Mouse (Mus musculus) CD8-positive naive resting alpha-beta T cell, adult 2 months (primary cell): ENCODE measurements around the gene Cd2.

Experiments used
- DNase-seq, 2 experiments: peaks; one replicate each; pipeline ENCODE4 v3.0.0; 2022; ENCODE audit warnings: low read depth in 2 of 2, low spot score in 2 of 2

Cd2 gene

DNA sequence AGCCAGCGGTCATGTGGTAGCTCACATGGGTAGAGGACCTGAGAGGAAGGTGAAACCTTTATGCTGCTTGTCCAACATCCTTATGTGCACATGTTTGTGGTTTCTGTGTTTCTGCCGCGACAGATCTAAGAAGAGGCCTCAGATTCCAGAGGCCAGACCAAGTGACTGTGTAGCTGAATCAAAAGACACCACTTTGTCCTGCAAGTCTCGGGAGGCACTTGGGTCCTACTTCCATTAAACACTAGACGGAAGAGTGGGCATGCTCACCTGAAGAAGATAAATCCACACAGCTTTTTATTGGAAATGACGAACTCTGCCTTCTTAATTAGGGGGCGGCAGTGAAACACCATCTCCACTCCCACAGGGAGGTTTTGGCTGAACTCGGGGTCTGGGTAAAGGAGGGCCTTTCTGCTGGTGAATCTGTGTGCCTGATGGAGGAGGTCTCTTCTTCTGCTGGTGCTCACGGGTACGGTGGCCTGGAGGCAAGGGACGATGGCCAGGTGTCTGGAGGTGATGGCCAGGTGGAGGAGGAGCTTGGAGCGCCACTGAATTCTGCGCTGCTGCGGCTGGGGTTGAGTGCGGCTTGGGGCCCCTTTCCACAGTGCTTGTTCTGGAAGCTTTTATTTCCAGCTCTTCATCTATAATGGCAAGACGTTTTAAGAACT lies 12.0 kb downstream of the Cd2 start:
- no peak for DNase-seq

DNA sequence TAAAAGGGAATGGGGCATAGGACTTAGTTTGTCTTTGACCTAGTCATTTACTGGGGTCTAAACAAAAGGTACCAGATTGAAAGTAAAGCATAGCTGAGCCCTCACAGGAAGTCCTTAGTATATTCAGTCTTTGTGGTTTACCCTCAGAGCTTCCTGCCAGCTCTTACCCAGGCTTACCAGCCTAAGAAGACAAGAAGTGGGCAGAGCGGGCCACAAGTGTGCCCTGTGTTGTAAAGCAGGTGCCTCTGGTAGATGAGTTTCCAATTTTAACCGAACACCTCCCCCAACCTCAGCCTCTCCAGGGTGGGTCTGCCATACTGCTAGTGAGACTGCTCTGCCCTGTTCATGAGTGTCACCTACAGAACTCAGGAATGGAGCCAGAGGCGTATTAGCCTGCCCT lies 12.9 kb downstream of the Cd2 start:
- DNase-seq, result peak; percentile 79 to 80

GRCm38 (mm10) chr3:101274041-101274770 lies 13.5 kb downstream of the Cd2 start:
- DNase-seq, result no peak

DNA sequence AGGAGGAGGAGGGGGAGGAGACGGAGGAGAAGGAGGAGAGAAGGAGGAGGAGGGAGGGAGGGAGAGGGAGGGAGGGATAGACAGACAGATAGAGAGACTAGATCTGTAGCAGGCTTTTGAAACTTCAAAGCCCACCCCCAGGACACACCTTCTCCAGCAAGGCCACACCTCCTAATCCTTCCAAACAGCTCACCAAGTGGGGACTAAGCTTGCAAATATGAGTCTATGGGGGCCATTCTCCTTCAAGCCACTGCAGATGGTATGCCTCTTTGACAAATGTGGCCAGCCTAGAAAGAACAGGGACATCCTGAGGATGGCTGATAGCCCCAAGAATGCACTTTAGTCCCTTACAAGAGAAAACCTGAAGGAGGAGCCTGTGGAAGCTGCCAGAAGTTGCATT lies 15.6 kb downstream of the Cd2 start:
- DNase-seq, result no peak

DNA sequence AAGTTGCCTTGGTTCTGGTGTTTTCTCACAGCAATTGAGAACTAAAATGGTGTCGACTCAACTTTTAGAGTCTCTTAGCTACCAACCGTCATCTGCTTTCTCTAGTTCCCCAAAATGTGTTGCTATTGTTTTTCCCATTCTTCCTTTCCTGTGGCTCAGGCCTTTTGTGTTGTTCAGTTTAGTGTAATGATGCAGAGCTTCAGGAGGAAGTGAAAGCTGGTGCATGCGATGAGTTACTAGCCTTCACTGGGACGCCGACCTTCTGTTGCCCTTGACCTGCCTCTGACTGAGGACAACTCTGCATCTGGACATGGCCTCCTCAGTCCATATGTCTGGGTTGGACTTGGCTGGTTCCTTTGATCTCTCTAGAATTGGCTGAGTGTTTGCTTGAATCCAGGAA lies 16.9 kb downstream of the Cd2 start:
- no peak for DNase-seq

- no peak for DNase-seq
Measured at GRCm38 (mm10) chr3:101268361-101268760, 19.4 kb downstream of the Cd2 start.

DNA sequence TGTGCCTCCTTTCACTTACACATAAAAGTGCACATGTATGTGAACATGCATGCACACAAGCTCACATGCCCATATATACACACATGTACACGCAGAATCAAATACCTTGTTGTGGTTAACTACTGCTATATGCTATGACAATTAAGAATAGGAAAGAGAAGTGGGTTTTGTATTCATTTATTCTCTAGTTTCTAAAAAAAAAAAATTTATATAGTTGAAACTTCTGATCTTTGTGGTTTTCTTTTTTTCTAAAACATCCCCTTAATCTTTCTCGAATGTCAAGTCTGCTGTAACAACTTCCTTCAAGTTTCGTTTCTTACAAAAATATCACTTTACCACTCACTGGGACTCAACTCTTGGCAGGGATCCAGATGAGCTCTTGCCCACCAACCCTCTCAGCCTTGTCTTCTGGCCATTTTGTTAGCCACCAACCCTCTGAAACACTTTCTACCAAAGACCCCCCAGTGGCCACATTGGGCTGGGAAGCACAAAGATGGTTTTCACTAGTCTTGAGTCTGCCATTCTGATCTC lies 22.1 kb downstream of the Cd2 start:
- DNase-seq, result no peak

DNA sequence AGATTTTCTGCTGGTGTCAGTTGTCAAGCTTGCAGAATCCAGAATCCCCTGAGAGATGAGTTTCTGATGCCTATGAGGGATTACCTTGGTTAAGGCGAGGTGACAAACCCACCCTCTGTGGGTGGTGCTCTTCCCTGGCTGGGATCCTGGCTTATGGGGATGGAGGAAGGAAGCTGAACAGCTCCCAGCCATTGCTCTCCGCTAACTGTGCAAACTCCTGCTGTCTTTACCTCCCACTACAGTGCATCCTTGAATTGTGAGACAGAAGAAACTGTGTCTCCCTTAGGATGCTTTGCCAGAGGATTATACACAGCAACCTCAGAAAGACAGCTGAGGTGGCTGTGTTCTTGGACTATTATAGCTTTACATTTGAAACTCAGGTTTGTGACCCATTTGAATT lies 28.8 kb downstream of the Cd2 start:
- no peak for DNase-seq

- no peak for DNase-seq
Measured at GRCm38 (mm10) chr3:101256090-101256489, 31.6 kb downstream of the Cd2 start.

DNA sequence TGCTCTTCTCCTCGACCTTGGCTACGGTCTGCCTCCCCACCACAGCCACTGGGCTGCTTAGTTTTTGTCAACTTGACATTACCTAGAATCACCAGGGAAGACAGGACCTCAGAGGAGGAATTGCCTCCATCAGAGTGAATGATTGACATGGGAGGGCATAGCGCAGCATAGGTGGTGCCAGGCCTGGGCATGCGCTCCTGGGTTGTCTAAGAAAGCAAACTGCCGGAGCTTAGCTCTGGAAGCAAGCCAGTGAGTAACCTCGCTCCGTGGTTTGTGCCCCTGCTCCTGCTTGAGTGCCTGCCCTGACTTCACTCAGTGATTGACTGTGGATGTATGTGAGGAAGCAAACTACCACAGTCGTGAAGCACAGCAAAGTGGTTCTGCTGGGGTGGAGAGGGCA lies 35.6 kb downstream of the Cd2 start:
- no peak for DNase-seq

DNA sequence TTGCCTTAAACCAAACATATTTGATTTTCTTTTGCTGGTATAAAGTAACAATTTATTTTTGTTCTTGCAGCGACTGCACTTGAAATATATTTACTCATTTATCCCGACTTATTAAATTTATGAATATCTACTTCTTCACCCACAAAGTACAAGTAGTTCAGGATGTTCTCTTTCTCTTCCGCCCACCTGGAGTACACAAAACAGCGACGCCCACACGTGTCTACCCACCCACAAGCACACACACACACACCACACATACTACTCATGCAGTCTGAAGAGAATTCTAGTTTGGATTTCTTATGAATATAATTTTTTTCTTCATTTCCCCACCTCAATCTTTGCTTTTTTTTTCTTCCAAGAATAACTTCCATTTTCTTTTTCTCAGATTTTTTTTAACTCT lies 37.9 kb downstream of the Cd2 start:
- no peak for DNase-seq

GRCm38 (mm10) chr3:101245212-101245611 lies 42.5 kb downstream of the Cd2 start:
- no peak for DNase-seq

DNA sequence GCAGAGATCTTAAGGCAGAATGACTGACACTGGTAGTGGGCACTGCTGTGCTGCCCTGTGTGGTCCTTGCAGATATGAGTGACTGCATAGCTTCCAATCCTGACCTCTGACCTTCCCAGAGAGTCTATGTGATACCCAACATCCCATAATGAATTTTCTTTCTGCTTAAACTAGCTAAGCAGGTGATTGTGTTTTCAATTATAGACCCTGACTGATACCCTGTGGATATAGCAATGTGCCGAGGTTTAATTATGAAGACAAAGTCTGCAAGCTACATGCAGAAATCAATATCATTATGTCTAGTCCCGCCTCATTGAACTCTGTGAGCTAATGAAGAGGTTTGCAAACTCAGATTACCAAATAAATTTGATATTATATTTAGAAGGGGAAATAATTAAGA lies 44.7 kb downstream of the Cd2 start:
- no peak for DNase-seq

- no peak for DNase-seq
Measured at GRCm38 (mm10) chr3:101241866-101242265, 45.9 kb downstream of the Cd2 start.

DNA sequence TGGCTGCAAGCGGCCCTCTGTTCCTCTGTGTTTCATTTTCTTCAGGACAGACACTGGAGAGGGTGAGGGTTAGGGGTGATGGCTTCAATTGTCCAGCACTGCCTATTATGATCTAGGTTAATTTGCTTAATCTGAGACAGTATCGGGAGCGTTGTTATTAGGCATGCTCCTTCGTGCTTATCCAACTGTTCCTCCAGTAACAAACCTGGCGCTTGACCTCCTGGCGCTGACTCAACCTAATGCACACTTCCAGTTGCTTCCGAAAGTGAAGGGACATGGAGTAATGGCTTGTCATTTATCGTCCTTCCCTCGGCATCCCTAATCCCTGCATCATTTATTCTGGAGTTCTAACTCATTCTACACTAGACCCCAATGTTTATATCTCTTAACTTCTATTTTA lies 46.9 kb downstream of the Cd2 start:
- DNase-seq, result no peak

- no peak for DNase-seq
Measured at GRCm38 (mm10) chr3:101239236-101239635, 48.5 kb downstream of the Cd2 start.

GRCm38 (mm10) chr3:101238695-101239094 lies 49.0 kb downstream of the Cd2 start:
- DNase-seq, result no peak

DNA sequence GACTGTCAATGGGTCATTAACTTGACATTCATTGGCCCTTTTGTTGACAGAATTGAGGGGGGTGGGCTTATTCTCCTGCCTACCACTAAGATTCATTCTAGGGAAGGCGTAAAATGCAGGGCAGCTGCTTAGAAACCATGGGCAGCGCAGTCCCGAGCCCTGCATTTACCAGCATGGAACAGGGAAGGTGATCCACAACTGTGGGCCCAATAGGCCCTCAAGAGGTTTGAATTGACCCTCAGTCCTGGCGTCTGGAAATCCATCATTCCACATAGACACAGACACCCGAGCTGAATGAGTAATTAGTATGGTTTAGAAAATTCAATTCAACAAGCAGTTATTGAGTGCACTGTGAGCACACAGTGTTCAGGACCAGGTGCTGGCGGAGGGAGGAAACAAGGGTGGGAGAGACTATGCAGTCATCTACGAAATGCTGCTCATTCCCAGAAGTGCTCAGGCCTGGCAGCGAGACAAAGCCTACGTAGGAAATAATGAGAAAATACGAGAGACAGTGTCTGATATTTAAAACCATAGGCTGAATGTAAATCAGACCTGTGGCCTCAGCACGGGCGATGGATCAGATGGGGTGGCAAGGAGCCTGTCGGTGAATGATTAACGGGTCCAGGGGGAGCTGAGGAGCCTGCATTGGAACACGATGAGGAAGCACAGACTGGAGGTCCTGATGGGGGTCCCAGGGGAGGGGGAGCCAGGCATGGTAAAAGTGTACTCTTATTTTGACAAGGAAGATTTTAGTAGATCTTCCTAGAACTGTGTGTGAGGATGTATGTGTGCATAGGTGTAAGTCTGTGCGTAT lies 50.5 kb downstream of the Cd2 start:
- no peak for DNase-seq

GRCm38 (mm10) chr3:101236261-101236660 lies 51.5 kb downstream of the Cd2 start:
- DNase-seq, result no peak

DNA sequence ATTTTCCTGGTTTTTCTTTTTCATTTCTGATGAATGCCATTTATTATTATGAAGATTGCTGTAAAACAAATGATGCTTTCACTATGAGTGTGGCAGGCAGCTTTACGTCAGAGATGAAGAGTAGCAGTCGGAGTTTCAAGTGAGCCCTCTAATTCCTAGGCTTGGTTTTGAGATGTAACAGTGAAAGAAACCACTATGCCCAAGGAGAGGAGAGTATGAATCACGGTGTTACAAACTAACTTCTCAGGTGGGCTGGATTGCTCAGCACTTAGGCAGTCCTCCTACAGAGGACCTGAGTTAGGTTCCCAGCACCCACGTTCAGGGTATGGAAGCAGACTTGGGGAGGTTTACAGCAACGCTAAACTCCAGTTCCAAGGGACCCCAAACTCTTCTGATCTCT lies 52.4 kb downstream of the Cd2 start:
- no peak for DNase-seq

- peak; percentile 26 to 27 for DNase-seq
Measured at GRCm38 (mm10) chr3:101233424-101233823, 54.3 kb downstream of the Cd2 start.

DNA sequence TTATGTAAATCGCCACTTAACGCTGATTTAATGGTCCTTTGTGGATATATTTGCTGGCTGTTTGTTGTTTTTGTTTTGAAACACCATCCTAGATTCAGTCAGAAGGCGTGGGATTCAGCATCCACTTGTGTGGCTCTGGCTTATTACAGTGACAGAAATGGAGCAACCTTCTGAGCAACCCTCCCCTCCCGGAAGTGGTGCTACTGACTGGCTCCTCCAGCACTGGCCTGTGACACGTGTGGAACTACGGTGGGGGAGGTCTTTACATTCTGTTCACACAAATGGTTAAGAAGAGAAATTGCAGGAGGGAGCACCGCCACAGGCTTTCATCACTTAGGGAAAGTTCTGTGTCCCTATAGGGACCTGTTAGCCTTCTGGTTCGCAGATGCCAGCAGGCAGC lies 55.2 kb downstream of the Cd2 start:
- no peak for DNase-seq
